Mouse (Mus musculus) testis, adult 2 months (tissue): Measurements from ENCODE around the gene Shld2.

Source experiments
- CTCF ChIP-seq: fragments of 200-500 bp; IDR thresholded peaks from 2 replicates; pipeline ENCODE4 v1.5.1; 2012; ENCODE audit warnings: low read depth, mild to moderate bottlenecking, inconsistent platforms, low read length, moderate library complexity; ENCODE audit not compliant: control insufficient read depth, insufficient read depth, insufficient replicate concordance
- POLR2A ChIP-seq: fragments of 200-500 bp; IDR thresholded peaks from 2 replicates; pipeline ENCODE4 v1.6.1; 2012; ENCODE audit warnings: low read depth, mild to moderate bottlenecking, inconsistent platforms, low read length, moderate library complexity; ENCODE audit not compliant: control insufficient read depth

GRCm38 (mm10) chr14:34323576-34324085 is 13.3 kb upstream of the Shld2 start:
- TF ChIP-seq CTCF (no peak), POLR2A (no peak)
